Mouse (Mus musculus) mouse embryonic stem cell (cell line): ENCODE measurements around the gene Tent4a.

Source experiments
- in situ Hi-C, 2 experiments: fragments of 300-500 bp; cut with MboI; formaldehyde crosslinking; loops; 1 replicate in 1 of 2; 3 replicates in 1 of 2; pipeline ENCODE4 v1.14.3; 2019 to 2020; ENCODE audit warnings: low sequenced_read_pairs in 2 of 2, low pct_unique_long_range_greater_than_20kb in 1 of 2, mixed read lengths in 1 of 2; ENCODE audit not compliant: unreplicated experiment in 1 of 2

The Tent4a gene

GRCm38 (mm10) chr13:69531431-69531830 lies 3.0 kb downstream of the Tent4a start:
- in situ Hi-C loops: no loop called here

DNA sequence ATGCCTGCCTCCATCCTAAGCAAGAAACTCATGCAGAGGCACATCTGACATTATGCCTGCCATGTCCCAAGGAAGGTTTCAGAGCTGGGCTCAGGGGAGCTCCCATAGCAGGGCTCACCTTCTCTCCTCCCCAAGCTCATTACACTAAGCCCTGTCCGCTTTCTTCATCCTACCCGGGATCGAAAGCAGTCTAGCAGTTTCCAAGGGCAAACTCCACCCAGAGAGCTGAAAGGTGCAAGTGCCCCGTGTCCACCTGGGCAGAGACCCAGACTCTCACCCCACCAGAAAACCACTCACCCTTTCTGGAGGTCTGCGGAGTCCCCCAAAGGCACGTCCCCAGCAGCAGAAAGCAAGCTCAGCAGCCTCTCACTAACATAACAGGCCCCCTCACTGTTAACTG lies 3.5 kb downstream of the Tent4a start:
- in situ Hi-C loops: no loop called here

- in situ Hi-C loops: no loop called here
These were observed 4.3 kb downstream of the Tent4a start for GRCm38 (mm10) chr13:69530156-69530555.

DNA sequence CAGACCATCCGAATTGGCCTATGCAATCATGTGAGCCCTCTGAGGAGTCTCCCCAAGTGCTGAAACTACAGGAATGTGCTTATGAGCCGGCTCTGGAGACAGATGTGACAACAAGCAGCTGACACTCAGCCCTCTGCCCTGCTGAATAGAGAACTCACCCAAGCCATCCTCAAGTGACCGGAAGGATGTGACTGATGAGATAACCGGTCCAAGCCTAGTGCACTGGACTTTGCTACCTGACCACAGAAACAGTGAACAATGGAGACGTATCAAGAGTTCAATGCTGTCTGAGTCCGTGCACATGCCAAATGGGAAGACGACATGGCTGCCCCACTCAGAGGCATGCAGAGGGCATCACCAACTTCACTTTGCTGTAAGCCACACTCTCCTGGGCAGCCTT lies 5.9 kb downstream of the Tent4a start:
- in situ Hi-C loops: no loop called here

- in situ Hi-C loops: no loop called here
These were observed 8.6 kb downstream of the Tent4a start for GRCm38 (mm10) chr13:69525867-69526266.

- in situ Hi-C loops: loop anchor here in 1 of 2 experiments (25.0 kb wide), 1 partner anchor 1063 kb away; no protein-coding TSS in a partner anchor
These were observed 10.3 kb downstream of the Tent4a start for GRCm38 (mm10) chr13:69524158-69524530.

DNA sequence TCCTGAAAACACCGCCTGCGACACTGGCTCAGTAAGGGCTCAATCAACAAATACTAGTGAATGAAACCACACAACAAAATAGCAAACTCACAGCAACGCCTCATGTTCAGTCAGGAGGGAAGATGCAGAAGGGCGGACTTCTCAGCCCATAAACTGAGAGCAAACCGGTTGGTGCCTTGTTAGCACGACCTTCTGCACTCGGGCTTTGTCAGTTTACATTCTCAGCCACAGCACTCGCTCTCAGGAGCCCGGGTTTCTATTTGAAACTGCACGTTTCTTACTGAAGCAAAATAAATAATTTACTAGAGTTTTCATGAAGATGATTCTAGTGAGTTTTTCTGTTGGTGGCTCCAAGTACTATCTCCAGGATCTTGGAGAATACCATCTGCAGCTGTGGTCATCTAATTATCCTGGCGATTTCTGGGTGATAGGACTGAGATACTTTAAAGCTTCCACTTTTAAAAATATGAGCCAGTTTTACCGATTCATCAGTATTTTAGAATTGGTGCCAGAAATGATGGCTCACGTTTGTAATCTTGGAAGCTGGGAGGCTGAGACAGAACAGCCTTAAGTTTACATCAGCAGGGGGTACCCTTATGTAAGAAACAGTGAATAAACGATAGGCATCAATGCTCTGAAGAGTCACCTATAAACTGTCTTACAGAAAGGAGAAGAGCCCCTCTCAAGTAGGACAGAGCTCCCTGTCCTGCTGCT lies 10.8 kb downstream of the Tent4a start:
- in situ Hi-C loops: loop anchor here in 1 of 2 experiments (25.0 kb wide), 1 partner anchor 1064 kb away; no protein-coding TSS in a partner anchor

GRCm38 (mm10) chr13:69522161-69522791 lies 12.1 kb downstream of the Tent4a start:
- in situ Hi-C loops: loop anchor here in 1 of 2 experiments (25.0 kb wide), 1 partner anchor 1065 kb away; no protein-coding TSS in a partner anchor

- in situ Hi-C loops: loop anchor here in 1 of 2 experiments (25.0 kb wide), 1 partner anchor 1068 kb away; no protein-coding TSS in a partner anchor
These were observed 15.3 kb downstream of the Tent4a start for GRCm38 (mm10) chr13:69519137-69519536.

DNA sequence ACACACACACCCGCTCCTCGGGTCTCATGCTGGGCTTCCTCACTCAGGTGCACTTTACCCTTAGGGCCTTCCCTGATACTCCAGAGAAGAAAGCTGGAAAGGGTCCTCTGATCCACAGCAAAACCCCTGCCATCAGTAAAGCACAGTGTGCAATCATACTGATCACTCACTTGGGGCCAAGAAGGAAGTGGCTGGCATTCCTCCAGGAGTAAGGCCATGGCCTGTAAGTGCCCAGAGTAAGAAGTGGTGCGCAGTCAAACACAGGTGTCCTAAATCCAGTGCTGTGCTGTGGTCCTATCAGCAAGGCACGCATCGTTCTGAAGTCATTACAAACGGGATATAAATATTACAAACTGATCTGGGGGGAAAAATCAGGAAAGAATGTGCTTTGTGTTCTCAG lies 17.0 kb downstream of the Tent4a start:
- in situ Hi-C loops: loop anchor here in 1 of 2 experiments (25.0 kb wide), 1 partner anchor 1070 kb away; no protein-coding TSS in a partner anchor

- in situ Hi-C loops: loop anchor here in 1 of 2 experiments (25.0 kb wide), 1 partner anchor 1072 kb away; no protein-coding TSS in a partner anchor
These were observed 19.3 kb downstream of the Tent4a start for GRCm38 (mm10) chr13:69515091-69515490.

GRCm38 (mm10) chr13:69509391-69510244 lies 24.8 kb downstream of the Tent4a start:
- in situ Hi-C loops: loop anchor here in 1 of 2 experiments (25.0 kb wide), 1 partner anchor 1078 kb away; no protein-coding TSS in a partner anchor

- in situ Hi-C loops: loop anchor here in 1 of 2 experiments (25.0 kb wide), 1 partner anchor 1080 kb away; no protein-coding TSS in a partner anchor
These were observed 26.8 kb downstream of the Tent4a start for GRCm38 (mm10) chr13:69507666-69508065.

DNA sequence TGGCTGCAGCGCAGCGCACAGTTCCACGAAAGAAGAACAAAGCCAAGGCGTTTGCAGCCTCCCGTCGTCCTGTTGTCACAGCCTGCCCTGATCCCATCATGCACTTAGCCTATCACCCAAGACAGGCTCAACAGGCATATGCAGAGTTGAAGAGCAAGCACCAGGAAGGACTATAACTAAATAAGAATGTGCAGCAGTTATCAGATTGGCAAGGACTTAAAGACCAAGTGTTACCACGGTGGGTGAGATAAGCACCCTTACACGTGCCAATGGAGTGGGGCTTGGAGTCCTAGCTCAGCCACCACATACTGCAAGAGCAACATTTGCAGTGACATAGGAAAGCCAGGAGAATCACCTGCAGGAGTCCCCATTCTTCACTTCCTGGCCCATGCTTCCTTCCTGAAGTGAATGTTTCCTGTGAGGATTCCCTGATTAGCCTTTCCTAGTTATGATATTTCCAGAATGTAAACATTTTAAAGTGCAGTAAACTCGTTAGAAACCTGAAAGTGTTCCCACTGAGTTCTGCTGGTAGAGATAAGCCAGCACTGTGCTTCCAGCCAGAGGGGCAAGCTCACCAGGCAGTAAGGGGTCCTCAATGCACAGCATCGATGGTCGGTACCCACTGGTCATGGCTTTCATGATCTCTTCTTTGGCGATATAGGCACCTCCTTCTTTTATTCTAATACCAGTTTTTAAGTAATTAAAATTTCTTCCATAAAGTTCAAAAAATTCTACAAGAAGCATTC lies 27.9 kb downstream of the Tent4a start:
- in situ Hi-C loops: loop anchor here in 1 of 2 experiments (25.0 kb wide), 1 partner anchor 1081 kb away; no protein-coding TSS in a partner anchor

DNA sequence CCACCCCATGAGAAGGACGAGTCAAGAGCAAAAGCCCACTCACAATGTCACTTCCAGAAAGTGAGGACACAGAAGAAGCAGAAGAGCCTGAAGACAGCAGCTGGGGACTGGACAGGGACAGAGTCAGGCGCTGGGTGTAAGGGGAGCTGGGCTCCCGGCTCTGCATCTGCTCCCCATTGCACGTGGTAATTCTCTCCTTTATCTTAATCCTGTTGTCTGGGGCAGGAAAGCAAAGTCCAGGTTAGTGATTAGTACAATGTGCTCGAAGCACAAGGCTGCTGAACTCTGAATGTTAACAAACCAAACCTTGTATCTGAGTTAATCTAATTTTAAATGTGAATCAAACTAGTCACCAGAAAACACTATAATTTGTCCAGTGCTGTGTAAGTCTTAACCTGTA lies 31.6 kb downstream of the Tent4a start:
- in situ Hi-C loops: loop anchor here in 1 of 2 experiments (25.0 kb wide), 1 partner anchor 1084 kb away; no protein-coding TSS in a partner anchor

GRCm38 (mm10) chr13:69502157-69502750 lies 32.2 kb downstream of the Tent4a start:
- in situ Hi-C loops: loop anchor here in 1 of 2 experiments (25.0 kb wide), 1 partner anchor 1085 kb away; no protein-coding TSS in a partner anchor

DNA sequence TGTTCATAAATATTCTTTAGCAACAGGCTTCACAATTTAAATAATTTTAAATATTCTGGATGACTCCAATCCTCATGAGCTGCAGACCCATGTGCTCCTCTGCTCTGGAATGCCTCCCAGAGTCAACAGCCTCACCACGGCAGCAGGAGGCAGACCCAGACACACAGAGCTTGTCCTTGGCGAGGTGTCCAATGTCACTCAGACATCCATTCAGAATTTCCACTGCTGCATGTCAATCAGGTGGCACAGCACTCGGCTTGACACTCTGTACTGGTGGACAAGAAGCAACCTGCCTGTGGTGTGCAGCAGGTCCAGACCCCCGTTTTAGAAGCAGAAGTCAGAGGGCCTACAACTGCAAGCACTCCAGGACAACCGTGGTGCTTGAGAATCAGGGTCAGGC lies 36.1 kb downstream of the Tent4a start:
- in situ Hi-C loops: loop anchor here in 1 of 2 experiments (25.0 kb wide), 1 partner anchor 486 kb away; no protein-coding TSS in a partner anchor
